Mouse (Mus musculus): ENCODE measurements around the gene Prss45.

DNA sequence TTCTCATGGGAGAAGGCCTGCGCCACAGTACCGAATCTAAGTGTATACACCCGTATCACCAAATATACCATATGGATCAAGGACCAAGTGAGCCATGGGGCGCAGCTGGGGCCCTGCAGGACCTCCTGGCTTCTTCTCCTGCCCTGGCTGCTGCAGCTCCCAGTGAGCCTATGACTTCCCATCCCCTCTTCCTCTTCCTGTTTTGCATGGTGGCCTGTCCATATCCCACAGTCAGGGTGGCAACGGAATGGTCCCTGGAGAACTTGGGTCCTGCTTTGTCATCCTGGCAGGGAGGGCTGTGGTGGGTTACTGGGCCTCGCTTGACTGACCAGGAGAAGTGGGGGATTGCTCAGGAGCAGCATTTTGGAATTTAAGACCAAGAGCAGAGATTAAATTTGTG is 6.5 kb downstream of the Prss45 start:
- TF ChIP-seq CTCF (conservative IDR thresholded peaks at IDR 0.05; ENCODE audit: insufficient read depth, insufficient read length, low read depth, low read length) (no peak), POLR2A (IDR thresholded peaks at IDR 0.05; ENCODE audit: low read depth, low read length) (no peak)

All from kidney, adult 2 months (tissue).